Mouse (Mus musculus) hindbrain, embryonic 14.5 days (tissue): ENCODE data around the gene Lrrfip2. TPM values are rescaled to one million over a fixed set of nuclear protein-coding genes. Genes with fewer than 3 reads are reported as not detected.

ENCODE experiments used
- ATAC-seq: fragments of 200-750 bp; cut with Nextera tagmentation; 2 replicates; pipeline ENCODE4 v1.8.0; 2017; ENCODE audit warnings: moderate number of reproducible peaks, mild to moderate bottlenecking, moderate TSS enrichment, moderate library complexity; ENCODE audit not compliant: low FRiP score
- DNase-seq: peaks from one replicate; pipeline ENCODE4 v3.0.0-alpha.2; 2015; ENCODE audit warnings: low spot score
- H3K27ac ChIP-seq: fragments of 300-500 bp; sonication (generic); 2 replicates; pipeline ENCODE4 v1.5.1; 2014; ENCODE audit warnings: mild to moderate bottlenecking, moderate library complexity
- H3K27me3 ChIP-seq: fragments of 300-500 bp; sonication (generic); 2 replicates; pipeline ENCODE4 v1.6.1; 2014; ENCODE audit warnings: mild to moderate bottlenecking, low read length, mixed read lengths; ENCODE audit not compliant: control insufficient read depth, insufficient read depth
- H3K36me3 ChIP-seq: fragments of 300-500 bp; sonication (generic); replicated peaks from 2 replicates; pipeline ENCODE4 v1.6.1; 2014; ENCODE audit not compliant: control insufficient read depth, insufficient read depth
- H3K4me1 ChIP-seq: fragments of 300-500 bp; sonication (generic); replicated peaks from 2 replicates; pipeline ENCODE4 v1.6.1; 2014; ENCODE audit warnings: antibody characterized with exemption, low read length, mixed read lengths; ENCODE audit not compliant: control insufficient read depth, insufficient read depth
- H3K4me2 ChIP-seq: fragments of 300-500 bp; sonication (generic); replicated peaks from 2 replicates; pipeline ENCODE4 v1.6.1; 2014; ENCODE audit warnings: mild to moderate bottlenecking, moderate library complexity
- H3K4me3 ChIP-seq: fragments of 300-500 bp; sonication (generic); replicated peaks from 2 replicates; pipeline ENCODE4 v1.5.1; 2014; ENCODE audit warnings: mild to moderate bottlenecking, low read length
- H3K9ac ChIP-seq: fragments of 300-500 bp; sonication (generic); 2 replicates; pipeline ENCODE4 v1.6.1; 2014
- H3K9me3 ChIP-seq: fragments of 300-500 bp; sonication (generic); 2 replicates; pipeline ENCODE4 v1.6.1; 2016; ENCODE audit warnings: low read length; ENCODE audit not compliant: control insufficient read depth
- WGBS: fragments of 180-500 bp; shearing (Covaris S2); extraction: QIAGEN DNeasy Blood & Tissue Kit; methylation state at CpG from one replicate; pipeline ENCODE4 v1.1.7; 2014; 5-methylcytosine and 5-hydroxymethylcytosine counted together
- polyA plus RNA-seq: library from polyadenylated mRNA; unstranded; fragments of >200 nt; fragmentation: Nextera tagmentation; extraction: Ambion mirVana; gene quantifications from 2 replicates; pipeline ENCODE4 v1.2.1, GENCODE M21; 2014

Gene Lrrfip2
- polyA plus RNA-seq, 1 experiment from 2014 or later, result 40.5 TPM

GRCm38 (mm10) chr9:111124440-111124839 is 7.0 kb downstream of the Lrrfip2 start:
- H3K27me3 ChIP-seq, result no peaks in the 10 kb centered on the region
- H3K27ac ChIP-seq, result no peak overlapping the region
- H3K4me3 ChIP-seq, result no peak overlapping the region
- no peak overlapping the region for H3K4me2 ChIP-seq
- H3K9me3 ChIP-seq, result no peaks in the 10 kb centered on the region
- ATAC-seq (no peak), DNase-seq (no peak)
- H3K36me3 ChIP-seq, result peaks cover 5% of the 10 kb centered on the region; the same call in 1 of the 2 replicates
- 91% methylated on average over 4 of the region's 4 CpGs for WGBS
- no peak overlapping the region for H3K9ac ChIP-seq
- peaks cover 1% of the 10 kb centered on the region; the same call in 1 of the 2 replicates for H3K4me1 ChIP-seq

GRCm38 (mm10) chr9:111126735-111127134 is 9.3 kb downstream of the Lrrfip2 start:
- H3K27me3 ChIP-seq, result no peaks in the 10 kb centered on the region
- 89% methylated on average over 4 of the region's 4 CpGs for WGBS
- H3K36me3 ChIP-seq, result peaks cover 3% of the 10 kb centered on the region; the same call in 1 of the 2 replicates
- H3K4me1 ChIP-seq, result no peaks in the 10 kb centered on the region
- no peak overlapping the region for H3K4me2 ChIP-seq
- ATAC-seq (no peak), DNase-seq (no peak)
- no peak overlapping the region for H3K27ac ChIP-seq
- no peak overlapping the region for H3K4me3 ChIP-seq
- H3K9ac ChIP-seq, result no peak overlapping the region
- H3K9me3 ChIP-seq, result no peaks in the 10 kb centered on the region

GRCm38 (mm10) chr9:111127749-111128148 is 10.4 kb downstream of the Lrrfip2 start:
- Histone ChIP-seq H3K4me1 (no peaks in the 10 kb centered on the region), H3K27ac (no peak overlapping the region), H3K9ac (no peak overlapping the region), H3K4me2 (no peak overlapping the region), H3K36me3 (no peaks in the 10 kb centered on the region), H3K27me3 (no peaks in the 10 kb centered on the region), H3K9me3 (no peaks in the 10 kb centered on the region), H3K4me3 (no peak overlapping the region)
- DNase-seq (no peak), ATAC-seq (no peak)
- 82% methylated on average over 4 of the region's 4 CpGs for WGBS

GRCm38 (mm10) chr9:111130126-111130525 is 12.7 kb downstream of the Lrrfip2 start:
- H3K4me1 ChIP-seq, result no peaks in the 10 kb centered on the region
- no peak overlapping the region for H3K27ac ChIP-seq
- H3K9me3 ChIP-seq, result no peaks in the 10 kb centered on the region
- no peak overlapping the region for H3K4me2 ChIP-seq
- WGBS, result 87% methylated on average over 2 of the region's 2 CpGs
- DNase-seq (no peak), ATAC-seq (no peak)
- H3K27me3 ChIP-seq, result no peaks in the 10 kb centered on the region
- no peaks in the 10 kb centered on the region for H3K36me3 ChIP-seq
- H3K9ac ChIP-seq, result no peak overlapping the region
- no peak overlapping the region for H3K4me3 ChIP-seq

GRCm38 (mm10) chr9:111138161-111138560 is 20.8 kb downstream of the Lrrfip2 start:
- Histone ChIP-seq H3K4me3 (no peak overlapping the region), H3K9me3 (no peaks in the 10 kb centered on the region), H3K27me3 (no peaks in the 10 kb centered on the region), H3K27ac (no peak overlapping the region), H3K4me2 (no peak overlapping the region), H3K9ac (no peak overlapping the region), H3K4me1 (no peaks in the 10 kb centered on the region), H3K36me3 (0 out of 2 replicates have a peak, but pooled peaks cover 7% of the 10 kb centered on the region)
- DNase-seq, result no peak
- 94% methylated on average over 9 of the region's 9 CpGs for WGBS
- no peak for ATAC-seq

GRCm38 (mm10) chr9:111142721-111143120 is 25.3 kb downstream of the Lrrfip2 start:
- Histone ChIP-seq H3K4me3 (no peak overlapping the region), H3K36me3 (0 out of 2 replicates have a peak, but pooled peaks cover 7% of the 10 kb centered on the region), H3K9me3 (no peaks in the 10 kb centered on the region), H3K4me1 (no peaks in the 10 kb centered on the region), H3K27me3 (no peaks in the 10 kb centered on the region), H3K9ac (no peak overlapping the region), H3K4me2 (no peak overlapping the region), H3K27ac (no peak overlapping the region)
- WGBS, result 99% methylated on average over 6 of the region's 6 CpGs
- DNase-seq, result no peak
- no peak for ATAC-seq

- ATAC-seq, result no peak
- WGBS, result 97% methylated on average over 1 of the region's 1 CpGs
These were observed 26.0 kb downstream of the Lrrfip2 start for GRCm38 (mm10) chr9:111143387-111143786.

GRCm38 (mm10) chr9:111144711-111145110 is 27.3 kb downstream of the Lrrfip2 start:
- no peak for DNase-seq
- no peaks in the 10 kb centered on the region for H3K27me3 ChIP-seq
- no peak overlapping the region for H3K4me3 ChIP-seq
- no peak overlapping the region for H3K4me2 ChIP-seq
- H3K9ac ChIP-seq, result no peak overlapping the region
- 0 out of 2 replicates have a peak, but pooled peaks cover 7% of the 10 kb centered on the region for H3K36me3 ChIP-seq
- no peak overlapping the region for H3K27ac ChIP-seq
- ATAC-seq, result no peak
- WGBS, result 98% methylated on average over 1 of the region's 1 CpGs
- no peaks in the 10 kb centered on the region for H3K4me1 ChIP-seq
- no peaks in the 10 kb centered on the region for H3K9me3 ChIP-seq

More at GRCm38 (mm10) chr9:111143387-111143786, 26.0 kb downstream of the Lrrfip2 start:
- no peak overlapping the region for H3K9ac ChIP-seq
- no peak overlapping the region for H3K4me3 ChIP-seq
- no peaks in the 10 kb centered on the region for H3K9me3 ChIP-seq
- DNase-seq, result no peak
- H3K4me2 ChIP-seq, result no peak overlapping the region
- H3K27me3 ChIP-seq, result no peaks in the 10 kb centered on the region
- H3K27ac ChIP-seq, result no peak overlapping the region
- H3K4me1 ChIP-seq, result no peaks in the 10 kb centered on the region
- 0 out of 2 replicates have a peak, but pooled peaks cover 7% of the 10 kb centered on the region for H3K36me3 ChIP-seq

GRCm38 (mm10) chr9:111145497-111146190 is 28.3 kb downstream of the Lrrfip2 start:
- no peak overlapping the region for H3K9ac ChIP-seq
- H3K9me3 ChIP-seq, result no peaks in the 10 kb centered on the region
- no peak overlapping the region for H3K4me2 ChIP-seq
- no peaks in the 10 kb centered on the region for H3K4me1 ChIP-seq
- no peak for ATAC-seq
- no peak for DNase-seq
- 0 out of 2 replicates have a peak, but pooled peaks cover 7% of the 10 kb centered on the region for H3K36me3 ChIP-seq
- WGBS, result 90% methylated on average over 3 of the region's 3 CpGs
- no peaks in the 10 kb centered on the region for H3K27me3 ChIP-seq
- H3K27ac ChIP-seq, result no peak overlapping the region
- no peak overlapping the region for H3K4me3 ChIP-seq
